Mouse (Mus musculus) adrenal gland, postnatal 14 days (tissue): ENCODE data around the gene Cmip. TPM values are rescaled to one million over a fixed set of nuclear protein-coding genes. Genes with fewer than 3 reads are reported as not detected.

ENCODE experiments used
- DNase-seq: peaks from one replicate; pipeline ENCODE4 v3.0.0; 2021; ENCODE audit warnings: mixed read lengths
- total RNA-seq: library from RNA; stranded (reverse); gene quantifications from 2 replicates; pipeline ENCODE4 v1.2.3, GENCODE M21; 2021

Cmip gene
- total RNA-seq, 1 experiment from 2014 or later, result 96.2 TPM

DNA sequence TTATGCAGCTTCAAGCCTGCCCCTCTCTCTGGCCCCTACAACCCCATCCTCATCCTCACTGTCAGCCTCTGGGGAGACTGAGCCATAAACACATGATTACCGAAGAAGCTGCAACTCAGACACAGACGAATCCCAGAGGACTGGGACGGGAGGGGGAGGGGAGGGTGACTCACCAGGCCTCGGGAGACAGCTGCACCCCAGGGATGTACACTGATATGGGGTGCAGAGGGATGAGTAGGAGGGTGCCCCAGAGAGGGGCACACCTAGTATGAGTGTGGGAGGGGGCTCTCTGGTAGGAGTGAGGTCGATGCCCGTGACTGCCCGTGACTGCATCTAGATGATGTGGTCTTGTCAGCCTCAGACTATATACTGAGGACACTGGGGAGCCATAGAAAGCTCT, 121.8 kb downstream of the Cmip start:
- peak; percentile 44 for DNase-seq

- DNase-seq, result peak; percentile 85
Measured at GRCm38 (mm10) chr8:117379131-117379530, 122.3 kb downstream of the Cmip start.

GRCm38 (mm10) chr8:117380796-117381195, 123.9 kb downstream of the Cmip start:
- DNase-seq, result peak; percentile 78

DNA sequence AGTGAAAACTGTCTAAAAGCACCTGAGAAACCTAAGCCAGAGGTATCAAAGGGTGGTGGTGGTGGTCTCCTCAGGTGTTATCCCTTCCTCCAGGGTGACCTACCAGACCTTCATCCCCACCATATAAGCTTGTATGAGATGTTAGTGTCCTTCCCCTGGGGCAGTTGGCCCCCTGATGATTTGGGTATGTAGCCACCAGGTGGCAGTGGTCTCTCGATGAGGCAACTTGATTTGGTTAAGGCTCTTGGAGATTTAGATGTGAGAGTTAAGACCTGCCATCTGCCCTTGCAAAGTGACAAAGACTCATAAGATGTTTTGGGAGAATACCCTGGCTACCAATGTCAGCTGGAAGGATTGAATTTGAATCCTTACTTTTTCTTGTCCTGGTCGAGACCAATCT, 129.3 kb downstream of the Cmip start:
- DNase-seq, result peak; percentile 63

- DNase-seq, result no peak
Measured at GRCm38 (mm10) chr8:117387642-117388041, 130.8 kb downstream of the Cmip start.

DNA sequence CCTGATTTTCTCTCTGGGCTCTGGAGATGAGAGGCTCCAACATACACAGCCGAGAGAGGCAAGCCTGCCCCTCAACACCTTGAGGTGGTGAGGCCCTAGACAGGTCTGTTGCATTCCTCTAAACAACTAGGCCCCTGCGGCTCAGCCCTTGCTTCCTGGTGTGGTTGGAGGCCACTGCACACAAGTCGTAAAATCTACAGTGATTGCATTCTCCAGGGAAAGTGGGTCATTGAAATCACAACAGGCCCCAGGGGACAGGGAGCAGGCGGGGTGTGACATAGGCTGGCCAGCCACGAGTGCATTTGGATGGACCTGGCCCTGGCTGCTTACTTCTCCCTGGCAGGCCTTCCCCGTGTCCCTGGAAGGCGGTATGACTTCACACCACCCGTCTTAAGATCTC, 131.5 kb downstream of the Cmip start:
- DNase-seq, result peak; percentile 88

- no peak for DNase-seq
Measured at GRCm38 (mm10) chr8:117393853-117394252, 137.0 kb downstream of the Cmip start.

GRCm38 (mm10) chr8:117395055-117395454, 138.2 kb downstream of the Cmip start:
- DNase-seq, result peak; percentile 87

DNA sequence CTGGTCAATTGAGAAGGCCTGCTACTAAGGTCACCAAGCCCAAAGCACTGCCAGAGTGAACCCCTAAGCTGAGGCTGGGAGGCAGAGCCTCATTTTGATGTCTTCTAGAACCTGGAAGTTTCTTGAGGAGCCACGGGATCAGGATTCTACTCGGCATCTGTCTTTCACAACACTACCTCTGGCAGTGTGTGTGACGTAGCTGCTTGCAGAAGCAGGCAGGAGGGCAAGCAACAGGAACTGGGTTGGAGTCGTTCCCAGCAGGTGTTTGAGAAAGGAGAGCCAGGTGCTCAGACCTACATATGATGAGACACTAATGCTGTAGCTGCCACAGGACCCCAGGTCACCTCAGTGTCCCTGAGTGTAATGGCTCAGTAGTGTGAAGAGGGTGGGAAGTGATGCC, 140.0 kb downstream of the Cmip start:
- no peak for DNase-seq

DNA sequence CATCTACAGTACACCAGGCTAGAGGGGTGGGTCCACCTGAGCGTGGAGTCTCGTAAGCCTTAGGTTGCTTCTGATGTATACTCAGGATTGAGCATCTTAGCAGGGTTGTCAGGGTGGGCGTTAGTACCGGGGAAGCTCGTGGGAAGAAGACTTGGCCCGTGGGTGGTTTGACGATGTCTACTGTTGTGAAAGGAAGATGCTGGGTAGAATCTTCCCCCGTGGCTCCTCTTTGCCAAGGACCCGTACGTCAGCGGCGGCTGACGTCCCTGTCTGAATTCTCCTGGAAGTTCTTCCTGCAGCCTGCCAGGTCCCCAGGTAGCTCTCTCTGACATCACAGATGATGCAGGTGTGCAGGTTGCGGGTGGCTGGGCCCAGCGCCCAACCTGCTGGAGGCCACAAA, 140.9 kb downstream of the Cmip start:
- no peak for DNase-seq

- DNase-seq, result no peak
Measured at GRCm38 (mm10) chr8:117399229-117399628, 142.4 kb downstream of the Cmip start.

GRCm38 (mm10) chr8:117400820-117401219, 144.0 kb downstream of the Cmip start:
- no peak for DNase-seq

DNA sequence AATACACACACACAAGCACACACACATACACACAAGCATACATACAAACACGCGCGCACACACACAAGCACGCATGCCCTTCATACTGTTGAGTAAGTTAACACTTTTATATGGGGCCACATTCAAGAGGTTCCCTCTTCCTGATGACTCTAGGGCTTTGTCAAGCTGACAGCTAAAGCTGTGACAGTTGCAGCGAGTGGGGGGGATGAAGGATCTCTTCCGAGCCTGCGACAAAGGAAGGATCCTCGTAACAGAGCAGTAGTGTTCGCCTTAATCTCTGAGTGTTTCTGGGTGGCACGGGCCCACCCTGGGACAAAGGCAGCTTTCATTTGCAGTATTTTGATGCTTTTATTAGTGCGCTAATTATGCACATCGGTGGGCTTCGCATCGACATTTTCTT, 145.0 kb downstream of the Cmip start:
- no peak for DNase-seq

DNA sequence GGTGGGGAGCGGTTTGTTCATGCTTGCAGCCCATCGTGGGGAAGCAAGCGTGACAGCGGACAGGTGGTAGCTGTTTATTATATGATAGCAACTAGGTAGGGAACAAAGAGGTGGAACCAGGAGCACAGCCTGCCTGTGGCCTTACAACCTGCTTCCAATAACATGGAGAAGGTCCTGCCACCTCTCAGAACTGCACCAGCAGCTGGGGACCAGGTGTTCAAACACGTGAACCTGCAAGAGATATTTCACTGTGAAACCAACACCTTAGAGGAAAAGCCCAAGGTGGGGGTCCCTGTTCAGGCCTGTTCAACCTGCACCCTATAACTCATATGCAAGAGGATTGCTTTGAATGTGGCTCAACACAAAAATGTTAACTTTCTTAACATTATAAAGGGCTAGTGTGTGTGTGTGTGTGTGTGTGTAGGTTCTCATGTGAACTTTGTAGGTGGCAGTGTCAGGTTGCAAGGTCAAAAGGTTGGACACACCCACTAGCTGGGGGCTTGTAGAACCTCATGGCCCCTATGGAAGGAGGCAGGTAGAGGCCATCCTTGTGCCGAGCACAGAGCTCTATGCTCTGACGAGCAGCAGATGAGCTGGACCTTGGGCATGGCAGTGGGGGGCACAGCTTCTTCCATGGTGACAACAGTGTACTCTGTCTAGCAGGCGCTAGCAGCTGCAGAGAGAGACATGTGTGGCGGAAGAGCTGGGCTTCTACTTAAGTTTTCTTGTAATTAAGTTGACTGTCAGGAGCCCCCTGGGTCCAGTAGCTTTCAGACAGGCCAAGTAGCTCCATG, 146.2 kb downstream of the Cmip start:
- no peak for DNase-seq

GRCm38 (mm10) chr8:117403705-117404476, 147.0 kb downstream of the Cmip start:
- peak; percentile 34 for DNase-seq

- DNase-seq, result no peak
Measured at GRCm38 (mm10) chr8:117406081-117406480, 149.2 kb downstream of the Cmip start.

DNA sequence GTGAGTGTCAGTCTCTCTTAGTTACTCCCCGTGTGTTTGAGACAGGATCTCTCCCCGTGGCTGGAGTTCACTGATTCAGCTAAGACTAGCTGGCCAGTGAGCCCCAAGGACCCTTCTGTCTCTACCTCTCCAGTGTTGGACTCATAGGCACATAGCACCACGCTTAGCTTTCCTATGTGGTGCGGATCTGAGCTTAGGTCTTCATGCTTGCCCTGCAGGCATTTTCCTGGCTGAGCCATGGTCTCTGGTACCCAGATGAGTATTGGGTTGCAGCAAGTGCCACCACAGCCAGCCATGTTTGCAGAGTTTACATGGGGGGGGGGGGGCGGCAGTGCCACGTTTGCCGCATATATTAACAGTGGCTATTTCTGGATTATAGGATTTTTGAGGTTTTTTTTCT, 151.8 kb downstream of the Cmip start:
- DNase-seq, result no peak

DNA sequence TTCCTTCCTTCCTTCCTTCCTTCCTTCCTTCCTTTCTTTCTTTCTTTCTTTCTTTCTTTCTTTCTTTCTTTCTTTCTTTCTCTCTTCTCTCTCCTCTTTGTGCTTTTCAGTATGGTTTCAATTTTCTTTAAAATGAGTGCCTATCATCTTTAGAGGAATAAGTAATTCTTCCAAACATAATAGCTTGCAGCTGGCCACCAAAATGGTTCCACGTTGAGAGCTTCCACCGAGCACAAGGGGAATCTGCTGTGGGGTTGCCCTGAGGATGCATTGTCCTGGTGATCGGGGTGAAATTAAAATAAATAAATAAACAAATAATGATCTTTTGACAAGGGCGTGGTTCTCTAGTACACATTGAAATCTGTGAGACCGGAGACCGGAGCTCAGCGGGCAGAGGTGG, 152.2 kb downstream of the Cmip start:
- no peak for DNase-seq

- DNase-seq, result peak; percentile 33
Measured at GRCm38 (mm10) chr8:117410391-117410790, 153.5 kb downstream of the Cmip start.

DNA sequence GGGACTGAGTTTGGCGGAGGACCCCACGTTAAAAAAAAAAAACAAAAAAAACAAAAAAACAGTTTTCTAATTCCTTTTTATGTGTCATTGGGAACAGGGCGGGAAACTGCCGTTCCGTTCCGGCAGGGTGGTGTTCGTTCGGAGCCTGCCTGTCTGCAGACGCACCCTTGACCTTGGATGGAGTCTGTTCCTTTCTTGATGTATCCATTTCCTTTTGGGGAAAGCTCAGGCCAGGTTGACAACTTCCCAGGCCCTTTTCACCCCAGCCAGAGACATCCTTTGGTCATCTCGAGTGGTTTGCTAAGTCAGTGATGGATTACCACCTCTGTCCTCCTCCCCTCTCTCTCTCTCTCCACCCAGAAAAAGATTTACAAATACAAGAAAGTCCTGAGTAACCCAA, 154.0 kb downstream of the Cmip start:
- DNase-seq, result peak; percentile 56

GRCm38 (mm10) chr8:117412232-117412631, 155.4 kb downstream of the Cmip start:
- no peak for DNase-seq

- no peak for DNase-seq
Measured at GRCm38 (mm10) chr8:117417830-117418229, 161.0 kb downstream of the Cmip start.

- no peak for DNase-seq
Measured at GRCm38 (mm10) chr8:117420841-117421534, 164.1 kb downstream of the Cmip start.
